Mouse (Mus musculus) retina, postnatal 1 day (tissue): Measurements from ENCODE around the gene Gmeb1.
A peak's percentile ranks its signal among the peaks of the same experiment; 100 is the strongest.

Source experiments
- DNase-seq: peaks from one replicate; pipeline ENCODE4 v3.0.0-alpha.2; 2012

Gmeb1 gene

GRCm38 (mm10) chr4:132216602-132217001, 44.8 kb downstream of the Gmeb1 start:
- no peak for DNase-seq

DNA sequence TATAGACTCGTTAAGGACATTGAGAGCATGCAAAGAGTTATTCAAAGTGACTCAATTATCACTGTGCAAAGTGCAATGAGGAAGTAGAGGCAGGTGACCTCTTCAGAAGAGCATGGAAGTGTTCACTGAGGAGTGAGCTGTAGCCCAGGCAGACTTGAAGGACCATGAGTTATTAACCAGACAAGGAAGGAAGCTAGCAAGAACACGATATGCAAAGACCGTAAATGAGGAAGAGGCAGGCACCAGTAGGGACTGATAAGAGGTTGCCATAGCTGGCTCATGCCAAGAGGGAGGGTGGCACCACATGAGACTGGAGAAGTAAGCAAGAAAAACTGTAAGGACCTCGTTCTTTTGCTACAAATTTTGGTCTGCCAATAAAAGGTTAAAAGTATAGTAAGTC, 46.6 kb downstream of the Gmeb1 start:
- DNase-seq, result no peak

- DNase-seq, result peak; percentile 99
Observed at GRCm38 (mm10) chr4:132211953-132212734, 49.3 kb downstream of the Gmeb1 start, which contains the start of gene Ythdf2. Gene Ythdf2, minus strand, starts transcription at chr4:132212303.

DNA sequence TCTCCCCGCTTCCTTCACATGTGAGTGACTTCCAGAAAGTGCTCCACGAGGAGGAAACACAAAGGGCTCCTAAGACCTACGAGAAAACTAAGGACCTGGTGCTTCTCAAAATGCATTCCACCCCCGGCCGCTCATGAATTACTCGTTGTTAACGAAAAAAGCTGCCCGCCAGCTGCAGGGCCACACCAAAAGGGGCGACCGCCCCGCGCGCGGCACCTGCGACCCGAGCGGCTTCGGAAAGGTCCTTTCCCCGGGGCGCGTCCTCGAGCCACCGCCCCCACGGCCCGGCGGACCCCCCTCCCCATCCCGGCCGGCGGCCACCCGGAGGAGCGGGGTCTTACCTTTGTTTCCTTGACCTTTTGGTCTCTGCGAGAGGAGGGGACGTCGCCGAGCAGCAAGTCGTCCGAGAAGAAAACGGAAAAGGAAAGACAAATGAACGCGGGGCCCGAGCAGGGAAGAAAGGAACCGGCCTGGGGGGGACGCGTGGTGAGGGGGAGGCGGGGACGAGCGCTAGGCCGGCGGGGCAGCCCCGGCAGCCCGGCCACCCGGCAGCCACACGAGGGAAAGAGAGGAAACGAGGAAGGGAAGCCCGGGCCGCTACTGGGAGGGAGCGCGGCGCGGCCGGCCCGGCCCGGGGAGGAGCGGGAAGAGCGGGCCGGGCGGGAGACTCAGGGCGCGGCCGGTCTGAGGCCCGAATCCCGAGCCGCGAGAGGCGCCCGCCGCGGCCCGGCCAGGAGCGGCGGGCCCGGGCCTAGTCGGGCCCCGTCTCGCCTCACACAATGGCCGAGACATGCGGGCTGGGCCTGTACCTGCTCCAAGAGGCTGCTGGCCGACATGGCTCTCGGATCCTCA, 50.1 kb downstream of the Gmeb1 start:
- DNase-seq, result peak; percentile 36

DNA sequence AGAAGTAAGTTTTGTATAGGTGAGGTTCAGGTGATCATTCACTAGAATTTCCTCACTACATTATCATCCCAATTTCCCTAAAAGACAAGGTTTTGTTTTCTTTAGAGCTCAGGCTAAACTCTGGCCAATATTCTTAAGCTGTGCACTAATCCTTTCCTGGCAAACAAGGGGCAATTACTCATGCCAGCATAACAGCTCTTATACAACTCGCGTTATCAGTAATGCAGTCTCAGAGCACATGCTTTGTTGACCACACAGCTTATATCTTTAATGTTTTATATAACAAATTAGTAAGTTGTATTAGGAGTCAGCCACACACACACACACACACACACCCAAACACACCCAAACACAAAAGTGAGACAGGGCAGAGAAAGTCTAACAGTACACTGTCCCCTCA, 51.1 kb downstream of the Gmeb1 start:
- DNase-seq, result no peak

- no peak for DNase-seq
Observed at GRCm38 (mm10) chr4:132209299-132209698, 52.1 kb downstream of the Gmeb1 start.

DNA sequence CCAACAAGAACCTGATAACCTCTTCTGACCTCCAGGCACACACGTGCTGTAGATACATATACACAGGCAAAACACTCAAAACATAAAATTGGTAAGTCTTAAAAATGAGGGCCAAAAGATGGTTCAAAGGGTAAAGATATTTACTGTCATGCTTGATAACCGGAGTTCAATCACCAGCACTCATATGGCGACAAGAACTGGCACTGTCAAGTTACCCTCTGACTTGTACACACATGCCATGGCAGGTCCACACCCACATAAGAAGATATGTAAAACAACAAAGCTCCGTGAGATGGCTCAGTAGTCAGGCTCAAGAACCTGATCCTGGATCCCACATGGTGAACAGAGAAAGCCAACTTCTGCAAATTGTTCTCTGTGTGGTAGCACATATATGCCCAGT, 54.1 kb downstream of the Gmeb1 start:
- no peak for DNase-seq

- DNase-seq, result no peak
Observed at GRCm38 (mm10) chr4:132198771-132199170, 62.6 kb downstream of the Gmeb1 start.

DNA sequence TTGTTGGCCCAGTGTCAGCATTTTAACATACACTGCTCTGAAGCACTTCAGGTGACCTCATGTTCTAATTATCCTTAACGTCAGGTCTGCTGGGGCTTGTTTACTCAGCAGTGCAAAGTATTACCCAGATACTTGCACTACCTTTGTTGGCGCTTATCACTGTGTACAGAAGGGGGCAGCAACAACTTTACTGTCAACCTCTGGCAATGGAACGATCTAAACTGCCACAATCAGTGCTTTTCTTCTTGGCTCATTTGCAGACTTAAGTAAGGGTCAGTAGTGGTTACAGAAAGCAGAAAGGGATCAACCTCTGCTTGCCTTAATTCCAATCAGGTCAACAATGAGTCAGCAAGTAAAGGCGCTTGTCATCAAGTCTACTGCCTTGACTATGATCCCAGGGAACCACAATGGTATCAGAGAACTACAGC, 63.1 kb downstream of the Gmeb1 start:
- DNase-seq, result peak; percentile 39

- DNase-seq, result no peak
Observed at GRCm38 (mm10) chr4:132194975-132195374, 66.4 kb downstream of the Gmeb1 start.

DNA sequence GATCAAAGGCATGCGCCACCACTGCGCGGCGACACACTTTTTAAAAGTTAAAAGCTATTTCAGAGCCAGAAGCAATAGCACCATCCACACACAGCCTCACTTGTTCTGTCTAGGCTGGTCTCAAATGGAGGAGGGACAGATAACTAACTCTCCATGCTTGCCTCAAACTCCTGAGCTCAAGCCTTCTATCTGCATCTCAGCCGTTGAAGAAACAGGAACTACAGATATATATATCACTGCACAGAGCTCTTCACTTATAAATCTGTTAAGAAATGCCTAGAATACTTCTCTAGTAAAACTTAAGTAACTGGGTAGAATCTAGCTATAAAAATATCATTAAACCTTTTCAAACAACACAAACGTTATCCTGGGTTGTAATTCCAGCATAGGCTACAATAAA, 67.0 kb downstream of the Gmeb1 start:
- DNase-seq, result no peak

GRCm38 (mm10) chr4:132187826-132188401, 73.5 kb downstream of the Gmeb1 start:
- DNase-seq, result no peak

DNA sequence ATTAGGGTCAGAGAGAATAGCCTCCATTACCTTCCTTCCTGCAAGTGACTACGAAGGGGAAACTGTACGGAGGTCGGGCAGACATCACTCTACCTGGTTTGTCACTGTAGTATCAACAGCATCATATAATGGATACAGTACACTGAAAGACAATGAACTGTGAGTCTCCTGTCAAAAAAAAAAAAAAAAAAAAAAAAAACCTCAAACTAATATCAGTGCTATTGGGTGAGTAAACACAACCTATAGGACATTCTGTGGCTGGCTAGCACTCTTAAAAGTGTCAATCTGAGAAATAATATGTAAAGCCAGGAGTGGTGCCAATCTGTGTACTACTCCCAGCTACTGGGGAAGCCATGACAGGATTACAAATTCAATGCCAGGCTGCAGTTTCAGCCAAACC, 78.2 kb downstream of the Gmeb1 start:
- no peak for DNase-seq

DNA sequence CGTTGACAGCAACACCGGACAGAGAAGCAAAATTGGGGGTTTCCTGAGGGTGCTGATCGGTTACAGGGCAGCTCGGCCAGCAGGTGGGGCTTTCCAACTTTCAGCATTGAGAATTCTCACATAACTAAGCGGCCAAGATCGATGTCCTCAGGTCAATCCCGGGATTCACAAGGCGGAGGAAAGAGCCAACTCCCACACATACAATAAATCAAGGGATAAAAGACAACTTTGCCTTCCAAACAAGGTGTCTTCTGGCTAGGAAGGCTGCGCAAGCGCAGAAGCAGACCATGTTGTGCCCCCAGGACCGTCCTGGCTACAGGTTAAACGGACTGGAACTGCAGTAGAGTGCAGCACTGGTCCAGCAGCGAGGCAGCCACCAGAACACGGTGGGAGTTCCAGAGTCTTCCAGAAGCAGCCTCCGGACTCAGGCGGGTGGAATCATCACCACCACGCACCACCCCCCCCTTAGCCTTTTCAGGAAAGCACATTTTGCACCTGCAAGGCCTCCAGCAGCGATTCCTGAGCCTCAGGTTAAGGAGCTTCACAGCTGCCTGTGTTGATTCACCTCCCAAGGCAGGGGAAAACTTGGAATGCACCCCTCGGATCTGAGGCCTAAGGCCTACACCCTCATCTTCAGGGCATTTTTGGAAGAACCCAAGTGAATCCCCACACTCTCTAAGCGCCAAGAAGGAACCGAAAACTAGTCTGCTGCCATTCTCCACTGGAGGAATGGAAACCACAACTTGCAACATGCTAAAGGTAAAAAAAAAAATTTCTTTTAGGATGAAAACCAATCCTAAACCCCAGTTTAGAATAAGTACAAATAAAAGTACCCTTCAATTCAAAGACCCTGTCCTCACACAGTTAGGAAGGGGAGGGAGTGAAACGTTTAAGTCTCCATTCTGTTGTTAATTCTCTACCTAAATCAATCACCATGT, 79.4 kb downstream of the Gmeb1 start:
- DNase-seq, result no peak

DNA sequence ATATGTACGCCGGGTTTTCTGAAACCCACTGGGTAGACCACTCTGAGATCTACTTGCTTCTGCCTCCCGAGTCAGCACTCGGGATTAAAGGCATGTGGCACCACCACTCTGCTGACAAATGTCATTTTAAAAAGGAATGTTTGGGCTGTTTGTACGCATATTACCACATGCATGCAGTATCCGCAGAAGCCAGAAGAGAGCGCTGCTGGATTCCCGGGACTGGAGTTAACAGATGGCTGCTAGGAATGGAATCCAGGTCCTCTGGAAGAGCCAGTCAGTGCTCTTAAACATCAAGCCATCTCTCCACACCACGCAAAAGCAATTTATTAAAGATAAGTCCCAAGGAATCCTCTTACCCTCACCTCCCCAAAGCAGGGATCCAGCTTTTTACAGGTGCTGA, 80.7 kb downstream of the Gmeb1 start:
- DNase-seq, result peak; percentile 46

- DNase-seq, result peak; percentile 85
Observed at GRCm38 (mm10) chr4:132178630-132179059, 82.8 kb downstream of the Gmeb1 start.

DNA sequence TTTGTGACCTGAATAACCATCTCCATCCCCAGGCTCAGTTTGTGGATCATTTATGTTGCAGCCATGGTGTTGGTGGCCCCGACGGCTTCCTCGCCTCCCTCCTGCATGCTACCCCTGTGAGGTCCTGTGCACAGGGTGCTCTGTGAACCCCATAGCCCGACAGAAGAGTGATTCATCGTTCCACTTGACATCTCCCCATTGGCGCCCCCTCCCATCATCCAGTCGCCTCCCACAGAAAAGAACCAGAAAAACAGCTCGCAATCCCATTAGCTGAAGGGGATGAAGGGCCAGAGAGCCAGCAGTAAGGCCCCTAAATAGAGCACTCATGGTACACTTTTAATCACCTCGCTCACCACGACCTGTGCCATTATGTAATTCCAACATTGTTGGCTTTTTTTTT, 84.9 kb downstream of the Gmeb1 start:
- no peak for DNase-seq
